Mouse (Mus musculus): ENCODE results near the gene Clec10a. TPM values are rescaled to one million over a fixed set of nuclear protein-coding genes. Genes with fewer than 3 reads are reported as not detected.

Clec10a gene
- polyA plus RNA-seq, 1 experiment from 2014 or later, result 0.89 TPM

DNA sequence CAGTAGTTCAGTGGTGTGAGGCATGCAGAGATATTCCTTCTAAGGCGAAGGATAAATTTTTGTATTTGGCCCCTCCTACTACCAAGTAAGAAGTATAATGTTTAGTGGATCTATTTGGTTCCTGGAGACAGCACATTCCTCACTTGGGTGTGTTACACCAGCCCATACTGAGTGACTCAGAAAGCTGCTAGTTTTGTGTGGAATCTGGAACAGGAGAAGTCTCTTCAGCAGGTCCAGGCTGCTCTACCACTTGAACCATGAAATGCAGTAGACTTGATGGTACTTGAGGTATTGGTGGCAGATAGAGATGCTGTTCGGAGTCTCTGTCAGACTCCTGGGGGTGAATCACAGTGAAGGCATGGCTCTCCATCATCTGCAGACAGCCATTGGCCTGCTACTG, 54.7 kb downstream of the Clec10a start:
- Histone ChIP-seq H3K4me2 (no peak overlapping the region), H3K27ac (ENCODE audit: low read depth, low read length) (no peak overlapping the region), H3K9me3 (ENCODE audit: control insufficient read depth, low read length) (no peaks in the 10 kb centered on the region), H3K4me1 (ENCODE audit: control insufficient read depth, insufficient read depth, low read length) (peaks cover 18% of the 10 kb centered on the region), H3K27me3 (ENCODE audit: control insufficient read depth, insufficient read depth, low read length) (peaks cover 29% of the 10 kb centered on the region), H3K36me3 (ENCODE audit: control insufficient read depth, insufficient read depth, low read length) (no peaks in the 10 kb centered on the region), H3K4me3 (ENCODE audit: low read depth, low read length) (no peak overlapping the region), H3K9ac (ENCODE audit: low read length) (no peak overlapping the region)
- no peak for ATAC-seq (ENCODE audit: low FRiP score)
- no peak for DNase-seq (ENCODE audit: low spot score, missing footprints)
- WGBS, result 88% methylated on average over 2 of the region's 2 CpGs

DNA sequence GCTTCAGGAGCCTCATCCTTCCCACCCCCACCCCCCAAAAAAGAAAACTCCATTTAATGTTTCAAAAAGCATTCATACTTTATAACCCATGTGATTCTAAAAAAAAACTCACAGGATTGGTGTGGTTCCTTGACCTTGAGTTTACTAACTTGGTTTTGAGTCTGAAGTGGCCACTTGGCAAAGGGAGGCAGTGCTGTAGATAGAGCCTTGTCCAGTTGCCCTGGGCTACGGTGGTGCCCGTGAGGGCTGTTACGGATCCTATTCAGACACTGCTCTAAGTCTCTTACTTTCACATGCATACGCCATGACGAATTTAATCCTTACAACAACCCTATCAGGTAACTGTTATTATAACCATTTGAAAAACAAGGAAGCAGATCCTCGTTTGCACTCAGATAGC, 56.0 kb downstream of the Clec10a start:
- H3K4me2 ChIP-seq, result no peak overlapping the region
- no peaks in the 10 kb centered on the region for H3K36me3 ChIP-seq (ENCODE audit: control insufficient read depth, insufficient read depth, low read length)
- ATAC-seq (ENCODE audit: low FRiP score), result no peak
- H3K9ac ChIP-seq (ENCODE audit: low read length), result no peak overlapping the region
- no peaks in the 10 kb centered on the region for H3K9me3 ChIP-seq (ENCODE audit: control insufficient read depth, low read length)
- WGBS, result 76% methylated on average over 6 of the region's 6 CpGs
- H3K27me3 ChIP-seq (ENCODE audit: control insufficient read depth, insufficient read depth, low read length), result peaks cover 39% of the 10 kb centered on the region
- H3K4me3 ChIP-seq (ENCODE audit: low read depth, low read length), result no peak overlapping the region
- peaks cover 18% of the 10 kb centered on the region for H3K4me1 ChIP-seq (ENCODE audit: control insufficient read depth, insufficient read depth, low read length)
- H3K27ac ChIP-seq (ENCODE audit: low read depth, low read length), result no peak overlapping the region
- DNase-seq (ENCODE audit: low spot score, missing footprints), result no peak

DNA sequence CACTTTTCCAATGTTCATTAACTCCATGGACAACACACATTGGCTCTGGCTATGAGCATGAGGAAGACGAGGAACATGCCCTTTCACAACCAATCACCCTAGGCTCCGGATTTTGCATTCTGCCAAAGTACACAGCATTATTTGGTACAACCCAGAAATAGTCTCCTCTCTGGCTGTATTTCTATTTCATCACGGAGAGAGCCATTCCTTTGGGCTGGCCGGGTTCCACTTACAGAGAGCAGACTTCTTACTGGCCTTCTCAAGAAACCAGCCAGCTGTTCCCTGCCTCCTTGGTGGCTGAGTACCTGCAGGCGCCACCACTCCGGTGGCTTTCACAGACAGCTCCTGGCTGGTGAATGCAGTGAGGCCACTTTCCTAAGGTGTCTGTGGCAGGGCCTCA, 56.4 kb downstream of the Clec10a start, which contains the start of gene Slc16a11:
Gene Slc16a11, plus strand, starts transcription at position 330 of the 400 bp plus-strand sequence.
- Histone ChIP-seq H3K4me1 (ENCODE audit: control insufficient read depth, insufficient read depth, low read length) (peaks cover 18% of the 10 kb centered on the region), H3K27ac (ENCODE audit: low read depth, low read length) (no peak within 1 kb of the TSS), H3K27me3 (ENCODE audit: control insufficient read depth, insufficient read depth, low read length) (peaks cover 39% of the 10 kb centered on the region), H3K36me3 (ENCODE audit: control insufficient read depth, insufficient read depth, low read length) (no peaks in the 10 kb centered on the region), H3K4me2 (no peak within 1 kb of the TSS), H3K9ac (ENCODE audit: low read length) (no peak within 1 kb of the TSS), H3K4me3 (ENCODE audit: low read depth, low read length) (no peak within 1 kb of the TSS), H3K9me3 (ENCODE audit: control insufficient read depth, low read length) (no peaks in the 10 kb centered on the region)
- ATAC-seq (ENCODE audit: low FRiP score) (no peak), DNase-seq (ENCODE audit: low spot score, missing footprints) (no peak)
- WGBS, result 66% methylated on average over 6 of the region's 6 CpGs

DNA sequence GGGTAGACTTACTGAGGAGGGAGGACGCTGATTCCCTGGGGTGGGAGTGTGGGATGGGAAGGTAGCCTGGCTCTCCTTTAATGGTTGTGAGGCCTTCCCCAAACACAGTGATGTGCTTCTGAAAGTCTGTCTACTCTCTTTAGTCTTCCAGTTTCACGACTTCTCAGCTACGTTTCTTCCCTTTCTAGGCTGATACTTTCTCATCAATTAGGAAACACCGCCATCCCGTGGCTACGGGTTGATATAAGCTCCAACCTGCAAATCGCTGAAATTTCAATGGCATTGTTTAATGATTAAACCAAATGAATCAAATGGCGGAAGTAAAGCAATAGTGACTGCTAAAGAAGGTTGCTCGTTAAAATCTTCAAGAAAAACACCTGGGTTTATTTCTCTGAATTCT, 56.9 kb downstream of the Clec10a start:
- 17% methylated on average over 9 of the region's 9 CpGs for WGBS
- no peaks in the 10 kb centered on the region for H3K36me3 ChIP-seq (ENCODE audit: control insufficient read depth, insufficient read depth, low read length)
- H3K4me1 ChIP-seq (ENCODE audit: control insufficient read depth, insufficient read depth, low read length), result peaks cover 18% of the 10 kb centered on the region
- H3K27me3 ChIP-seq (ENCODE audit: control insufficient read depth, insufficient read depth, low read length), result peaks cover 39% of the 10 kb centered on the region
- no peak overlapping the region for H3K4me2 ChIP-seq
- ATAC-seq (ENCODE audit: low FRiP score) (no peak), DNase-seq (ENCODE audit: low spot score, missing footprints) (peak; percentile 92)
- H3K9ac ChIP-seq (ENCODE audit: low read length), result no peak overlapping the region
- no peak overlapping the region for H3K27ac ChIP-seq (ENCODE audit: low read depth, low read length)
- no peak overlapping the region for H3K4me3 ChIP-seq (ENCODE audit: low read depth, low read length)
- no peaks in the 10 kb centered on the region for H3K9me3 ChIP-seq (ENCODE audit: control insufficient read depth, low read length)

DNA sequence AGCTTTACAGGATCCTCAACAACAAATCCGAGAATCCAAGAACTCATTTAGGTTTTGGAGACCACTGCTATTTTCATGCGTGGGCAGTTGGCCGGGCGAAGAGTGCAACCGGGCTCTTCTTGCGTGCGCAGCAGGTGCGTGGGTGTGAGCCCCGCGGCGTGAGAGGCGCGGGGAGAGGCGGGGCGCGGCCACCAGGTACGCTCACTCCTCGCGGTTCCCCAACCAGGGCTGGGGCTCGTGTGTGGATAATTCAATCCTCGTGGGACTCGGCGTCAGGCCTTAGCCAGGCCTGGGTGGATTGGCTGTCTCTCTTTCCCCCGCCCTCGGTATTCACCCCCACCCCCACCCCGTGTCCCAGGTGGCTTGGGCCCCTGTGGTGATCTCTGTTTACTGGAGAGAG, 57.7 kb downstream of the Clec10a start:
- peak overlapping the region; percentile 46 for H3K9ac ChIP-seq (ENCODE audit: low read length)
- peak; percentile 34; the same call in 1 of the 2 replicates for ATAC-seq (ENCODE audit: low FRiP score)
- peak overlapping the region; percentile 53 for H3K4me2 ChIP-seq
- H3K9me3 ChIP-seq (ENCODE audit: control insufficient read depth, low read length), result no peaks in the 10 kb centered on the region
- H3K4me3 ChIP-seq (ENCODE audit: low read depth, low read length), result peak overlapping the region; percentile 31
- H3K27me3 ChIP-seq (ENCODE audit: control insufficient read depth, insufficient read depth, low read length), result peaks cover 39% of the 10 kb centered on the region
- DNase-seq (ENCODE audit: low spot score, missing footprints), result no peak
- H3K36me3 ChIP-seq (ENCODE audit: control insufficient read depth, insufficient read depth, low read length), result no peaks in the 10 kb centered on the region
- H3K27ac ChIP-seq (ENCODE audit: low read depth, low read length), result no peak overlapping the region
- WGBS, result 6% methylated on average over 25 of the region's 26 CpGs
- H3K4me1 ChIP-seq (ENCODE audit: control insufficient read depth, insufficient read depth, low read length), result peaks cover 21% of the 10 kb centered on the region

DNA sequence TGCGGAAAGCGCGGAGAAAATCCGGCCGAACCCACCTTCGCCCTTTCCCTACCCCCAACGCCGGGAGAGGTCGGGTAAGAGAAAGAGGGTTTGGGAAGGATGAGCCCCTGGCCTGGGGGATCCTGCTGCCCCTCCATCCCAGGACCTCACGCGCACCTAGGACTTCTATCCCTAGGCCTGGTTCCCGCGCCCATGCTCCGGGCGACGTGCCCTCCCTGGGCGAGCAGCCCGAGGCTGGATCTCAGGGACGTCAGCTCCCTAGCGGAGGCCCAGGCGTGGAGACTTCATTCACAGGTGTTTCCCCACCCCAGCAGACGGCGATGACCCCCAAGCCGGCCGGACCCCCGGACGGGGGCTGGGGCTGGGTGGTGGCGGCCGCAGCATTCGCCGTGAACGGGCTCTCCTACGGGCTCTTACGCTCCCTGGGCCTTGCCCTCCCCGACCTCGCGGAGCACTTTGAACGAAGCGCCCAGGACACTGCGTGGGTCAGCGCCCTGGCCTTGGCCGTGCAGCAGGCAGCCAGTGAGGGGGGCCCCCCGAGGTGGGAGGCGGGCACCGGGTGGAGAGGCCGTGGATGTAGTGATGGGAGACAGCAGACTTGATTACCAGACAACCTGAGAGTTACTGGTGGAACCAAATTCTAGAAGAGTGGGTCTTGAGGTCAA, 58.3 kb downstream of the Clec10a start:
- H3K4me3 ChIP-seq (ENCODE audit: low read depth, low read length), result peak overlapping the region; percentile 31
- peaks cover 21% of the 10 kb centered on the region for H3K4me1 ChIP-seq (ENCODE audit: control insufficient read depth, insufficient read depth, low read length)
- H3K9me3 ChIP-seq (ENCODE audit: control insufficient read depth, low read length), result no peaks in the 10 kb centered on the region
- no peaks in the 10 kb centered on the region for H3K36me3 ChIP-seq (ENCODE audit: control insufficient read depth, insufficient read depth, low read length)
- H3K27me3 ChIP-seq (ENCODE audit: control insufficient read depth, insufficient read depth, low read length), result peaks cover 39% of the 10 kb centered on the region
- peak; percentile 94 for DNase-seq (ENCODE audit: low spot score, missing footprints)
- no peak overlapping the region for H3K27ac ChIP-seq (ENCODE audit: low read depth, low read length)
- peak overlapping the region; percentile 53 for H3K4me2 ChIP-seq
- peak; percentile 61 for ATAC-seq (ENCODE audit: low FRiP score)
- H3K9ac ChIP-seq (ENCODE audit: low read length), result peak overlapping the region; percentile 46
- 1% methylated on average over 46 of the region's 46 CpGs for WGBS

DNA sequence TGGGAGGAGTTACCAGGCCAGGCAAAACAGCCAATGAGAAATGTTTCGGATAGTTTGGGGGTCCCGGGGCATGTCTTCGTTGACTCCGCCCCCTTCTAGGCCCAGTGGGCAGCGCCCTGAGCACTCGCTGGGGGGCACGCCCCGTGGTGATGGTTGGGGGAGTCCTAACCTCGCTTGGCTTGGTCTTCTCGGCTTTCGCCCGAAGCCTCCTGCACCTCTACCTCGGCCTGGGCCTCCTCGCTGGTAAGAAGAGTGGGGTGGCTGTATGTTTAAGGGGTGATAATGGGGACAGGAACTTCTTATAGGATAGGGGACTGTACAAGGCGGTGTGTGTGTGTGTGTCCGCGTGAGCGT, 58.8 kb downstream of the Clec10a start:
- Histone ChIP-seq H3K4me3 (ENCODE audit: low read depth, low read length) (peak overlapping the region; percentile 31; the same call in 1 of the 2 replicates), H3K4me1 (ENCODE audit: control insufficient read depth, insufficient read depth, low read length) (peaks cover 25% of the 10 kb centered on the region), H3K27me3 (ENCODE audit: control insufficient read depth, insufficient read depth, low read length) (peaks cover 39% of the 10 kb centered on the region), H3K36me3 (ENCODE audit: control insufficient read depth, insufficient read depth, low read length) (no peaks in the 10 kb centered on the region), H3K4me2 (peak overlapping the region; percentile 53), H3K27ac (ENCODE audit: low read depth, low read length) (no peak overlapping the region), H3K9me3 (ENCODE audit: control insufficient read depth, low read length) (no peaks in the 10 kb centered on the region), H3K9ac (ENCODE audit: low read length) (no peak overlapping the region)
- no peak for DNase-seq (ENCODE audit: low spot score, missing footprints)
- peak; percentile 7; the same call in 1 of the 2 replicates for ATAC-seq (ENCODE audit: low FRiP score)
- WGBS, result 5% methylated on average over 18 of the region's 18 CpGs

DNA sequence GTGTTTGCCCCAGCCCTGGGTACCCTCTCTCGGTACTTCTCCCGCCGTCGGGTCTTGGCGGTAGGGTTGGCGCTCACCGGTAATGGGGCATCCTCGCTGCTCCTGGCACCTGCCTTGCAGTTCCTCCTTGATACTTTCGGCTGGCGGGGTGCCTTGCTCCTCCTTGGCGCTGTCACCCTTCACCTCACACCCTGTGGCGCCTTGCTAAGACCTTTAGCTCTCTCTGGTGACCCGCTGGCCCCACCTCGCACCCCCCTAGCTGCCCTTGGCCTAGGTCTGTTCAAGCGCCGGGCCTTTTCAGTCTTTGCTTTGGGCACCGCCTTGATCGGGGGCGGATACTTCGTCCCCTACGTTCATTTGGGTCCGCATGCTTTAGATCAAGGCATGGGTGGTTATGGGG, 59.3 kb downstream of the Clec10a start:
- no peaks in the 10 kb centered on the region for H3K36me3 ChIP-seq (ENCODE audit: control insufficient read depth, insufficient read depth, low read length)
- WGBS, result 6% methylated on average over 22 of the region's 22 CpGs
- no peak overlapping the region for H3K4me3 ChIP-seq (ENCODE audit: low read depth, low read length)
- DNase-seq (ENCODE audit: low spot score, missing footprints) (no peak), ATAC-seq (ENCODE audit: low FRiP score) (no peak)
- H3K4me1 ChIP-seq (ENCODE audit: control insufficient read depth, insufficient read depth, low read length), result peaks cover 28% of the 10 kb centered on the region
- H3K9ac ChIP-seq (ENCODE audit: low read length), result no peak overlapping the region
- H3K27me3 ChIP-seq (ENCODE audit: control insufficient read depth, insufficient read depth, low read length), result peaks cover 39% of the 10 kb centered on the region
- no peaks in the 10 kb centered on the region for H3K9me3 ChIP-seq (ENCODE audit: control insufficient read depth, low read length)
- H3K4me2 ChIP-seq, result no peak overlapping the region
- no peak overlapping the region for H3K27ac ChIP-seq (ENCODE audit: low read depth, low read length)

DNA sequence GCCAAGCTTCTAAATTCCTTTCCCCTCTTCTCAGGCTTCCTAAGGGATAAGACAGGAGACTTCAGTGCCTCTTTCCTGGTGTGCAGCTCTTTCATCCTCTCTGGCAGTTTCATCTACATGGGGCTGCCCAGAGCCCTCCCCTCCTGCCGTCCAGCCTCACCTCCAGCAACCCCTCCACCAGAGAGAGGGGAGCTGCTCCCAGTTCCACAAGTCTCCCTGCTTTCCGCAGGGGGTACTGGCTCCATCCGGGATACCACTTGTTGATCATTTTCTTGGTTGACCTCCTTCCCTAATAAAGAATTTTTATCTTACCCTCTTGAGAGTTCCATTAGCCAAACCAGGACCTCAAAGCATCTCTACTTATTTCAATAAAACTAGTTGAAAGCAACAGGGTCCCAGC, 60.1 kb downstream of the Clec10a start:
- Histone ChIP-seq H3K4me1 (ENCODE audit: control insufficient read depth, insufficient read depth, low read length) (peaks cover 28% of the 10 kb centered on the region), H3K9ac (ENCODE audit: low read length) (no peak overlapping the region), H3K4me3 (ENCODE audit: low read depth, low read length) (no peak overlapping the region), H3K36me3 (ENCODE audit: control insufficient read depth, insufficient read depth, low read length) (no peaks in the 10 kb centered on the region), H3K27me3 (ENCODE audit: control insufficient read depth, insufficient read depth, low read length) (peaks cover 39% of the 10 kb centered on the region), H3K4me2 (no peak overlapping the region; the same call in 1 of the 2 replicates), H3K9me3 (ENCODE audit: control insufficient read depth, low read length) (no peaks in the 10 kb centered on the region), H3K27ac (ENCODE audit: low read depth, low read length) (no peak overlapping the region)
- DNase-seq (ENCODE audit: low spot score, missing footprints) (no peak), ATAC-seq (ENCODE audit: low FRiP score) (no peak)
- 48% methylated on average over 3 of the region's 3 CpGs for WGBS

Measured in midbrain, embryonic 11.5 days (tissue).